Mouse (Mus musculus): ENCODE data around the gene Sh3pxd2a.

- no peak for TF ChIP-seq EP300 (IDR thresholded peaks at IDR 0.05; ENCODE audit: insufficient read depth, low read depth, low read length)
- peak; percentile 81 for TF ChIP-seq CTCF (IDR thresholded peaks at IDR 0.05)
Observed at GRCm38 (mm10) chr19:47382268-47382667, 81.9 kb downstream of the Sh3pxd2a start.

All from heart, adult 2 months (tissue).